Mouse (Mus musculus): Measurements from ENCODE around the gene Endov. TPM values are rescaled to one million over a fixed set of nuclear protein-coding genes. Genes with fewer than 3 reads are reported as not detected.
A peak's percentile ranks its signal among the peaks of the same experiment; 100 is the strongest.

The Endov gene
- total RNA-seq (2014; fragmentation: Nextera tagmentation) (12.4 and 16.6 TPM in 2 replicates), total RNA-seq (2017) (8.9 and 15.3 TPM in 2 replicates), polyA plus RNA-seq (2012) (14.4 and 15.9 TPM in 2 replicates)

DNA sequence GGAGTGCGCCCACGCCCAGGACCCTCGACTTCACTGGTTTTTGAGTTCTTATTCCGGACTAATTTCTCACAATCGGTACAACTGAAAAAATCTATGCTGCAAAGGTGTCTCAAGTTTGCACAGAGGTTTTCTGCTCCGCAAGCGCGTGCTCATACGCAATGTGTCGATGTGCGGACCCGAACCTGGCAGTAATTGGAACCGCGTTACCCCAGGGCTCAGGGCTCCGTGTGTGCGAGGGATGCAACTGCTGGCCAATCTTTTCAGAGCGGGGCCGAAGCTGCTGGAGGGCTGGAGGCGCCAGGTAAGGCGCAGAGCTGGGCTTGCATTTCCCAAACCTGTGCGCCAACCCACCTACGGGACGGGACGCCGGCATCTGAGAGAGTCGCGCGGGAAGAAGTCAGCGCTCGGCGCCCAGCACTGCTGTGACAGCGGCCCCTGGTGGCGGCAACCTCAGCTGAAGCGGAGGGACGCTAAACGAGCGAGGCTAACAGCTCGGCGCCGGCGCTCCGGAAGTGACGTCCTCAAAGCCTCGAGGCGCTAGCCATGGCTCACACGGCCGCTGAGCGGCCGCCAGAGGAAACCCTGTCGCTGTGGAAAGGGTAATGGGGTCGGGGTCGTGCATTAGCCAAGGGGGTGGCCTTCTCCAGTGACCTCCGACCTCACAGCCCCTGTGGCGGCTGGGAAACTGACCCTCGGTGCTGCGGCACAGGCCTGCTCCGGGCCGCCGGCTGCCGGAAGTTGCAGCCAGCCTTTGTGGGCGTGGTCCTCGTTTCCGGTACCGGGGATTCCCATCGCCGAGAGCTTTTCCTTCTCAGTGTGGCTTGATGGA lies at the start of gene Endov:
Gene Endov, plus strand, starts transcription at position 487 of the 829 bp plus-strand sequence.
- no peak for TF ChIP-seq GATA2 (IDR thresholded peaks at IDR 0.05; ENCODE audit: borderline replicate concordance, low read depth, low read length)
- no peak for TF ChIP-seq POLR2AphosphoS5 (IDR thresholded peaks at IDR 0.05; ENCODE audit: insufficient replicate concordance, low read depth, low read length)
- peak; percentile 74; the same call in 1 of the 2 replicates for TF ChIP-seq CTCF (IDR thresholded peaks at IDR 0.05; ENCODE audit: low read depth, low read length)
- Histone ChIP-seq H3K27me3 (ENCODE audit: insufficient read depth, low read length) (no peaks in the 10 kb centered on the region), H3K4me3 (ENCODE audit: low read depth, low read length) (peak within 1 kb of the TSS; percentile 81), H3K36me3 (replicated peaks) (peaks cover 66% of the 10 kb centered on the region), H3K4me1 (ENCODE audit: insufficient read depth, low read depth, low read length) (peaks cover 29% of the 10 kb centered on the region), H3K9me3 (replicated peaks) (no peaks in the 10 kb centered on the region)
- peak; percentile 90 for ATAC-seq (ENCODE audit: extremely low read depth, insufficient number of reproducible peaks, low FRiP score, poor library complexity, severe bottlenecking)
- peak; percentile 95 for DNase-seq (ENCODE audit: low spot score)

GRCm38 (mm10) chr11:119442199-119442598 lies 48.9 kb upstream of the Endov start:
- peaks cover 97% of the 10 kb centered on the region for H3K36me3 ChIP-seq (replicated peaks)
- DNase-seq (ENCODE audit: low spot score) (no peak), ATAC-seq (ENCODE audit: extremely low read depth, insufficient number of reproducible peaks, low FRiP score, poor library complexity, severe bottlenecking) (no peak)
- H3K4me3 ChIP-seq (ENCODE audit: low read depth, low read length): no peak overlapping the region
- H3K4me1 ChIP-seq (ENCODE audit: insufficient read depth, low read depth, low read length): no peaks in the 10 kb centered on the region; the same call in 1 of the 2 replicates
- TF ChIP-seq TAL1 (conservative IDR thresholded peaks at IDR 0.05; ENCODE audit: low read depth, low read length): no peak
- no peak for TF ChIP-seq GATA1 (IDR thresholded peaks at IDR 0.05; ENCODE audit: borderline replicate concordance, low read length)
- no peak for TF ChIP-seq POLR2AphosphoS5 (IDR thresholded peaks at IDR 0.05; ENCODE audit: insufficient replicate concordance, low read depth, low read length)
- no peak for TF ChIP-seq CTCF (IDR thresholded peaks at IDR 0.05; ENCODE audit: low read depth, low read length)
- no peak for TF ChIP-seq GATA2 (IDR thresholded peaks at IDR 0.05; ENCODE audit: borderline replicate concordance, low read depth, low read length)
- no peaks in the 10 kb centered on the region for H3K9me3 ChIP-seq (replicated peaks)
- no peaks in the 10 kb centered on the region for H3K27me3 ChIP-seq (ENCODE audit: insufficient read depth, low read length)

- TF ChIP-seq POLR2AphosphoS5 (IDR thresholded peaks at IDR 0.05; ENCODE audit: insufficient replicate concordance, low read depth, low read length) (no peak), TAL1 (conservative IDR thresholded peaks at IDR 0.05; ENCODE audit: low read depth, low read length) (no peak), CTCF (IDR thresholded peaks at IDR 0.05; ENCODE audit: low read depth, low read length) (no peak), GATA2 (IDR thresholded peaks at IDR 0.05; ENCODE audit: borderline replicate concordance, low read depth, low read length) (no peak), GATA1 (IDR thresholded peaks at IDR 0.05; ENCODE audit: borderline replicate concordance, low read length) (no peak)
- Histone ChIP-seq H3K4me3 (ENCODE audit: low read depth, low read length) (no peak overlapping the region), H3K9me3 (replicated peaks) (no peaks in the 10 kb centered on the region), H3K27me3 (ENCODE audit: insufficient read depth, low read length) (no peaks in the 10 kb centered on the region), H3K36me3 (replicated peaks) (peaks cover 96% of the 10 kb centered on the region), H3K4me1 (ENCODE audit: insufficient read depth, low read depth, low read length) (no peaks in the 10 kb centered on the region; the same call in 1 of the 2 replicates)
- no peak for ATAC-seq (ENCODE audit: extremely low read depth, insufficient number of reproducible peaks, low FRiP score, poor library complexity, severe bottlenecking)
- no peak for DNase-seq (ENCODE audit: low spot score)
These were observed 47.7 kb upstream of the Endov start for GRCm38 (mm10) chr11:119443442-119443841.

DNA sequence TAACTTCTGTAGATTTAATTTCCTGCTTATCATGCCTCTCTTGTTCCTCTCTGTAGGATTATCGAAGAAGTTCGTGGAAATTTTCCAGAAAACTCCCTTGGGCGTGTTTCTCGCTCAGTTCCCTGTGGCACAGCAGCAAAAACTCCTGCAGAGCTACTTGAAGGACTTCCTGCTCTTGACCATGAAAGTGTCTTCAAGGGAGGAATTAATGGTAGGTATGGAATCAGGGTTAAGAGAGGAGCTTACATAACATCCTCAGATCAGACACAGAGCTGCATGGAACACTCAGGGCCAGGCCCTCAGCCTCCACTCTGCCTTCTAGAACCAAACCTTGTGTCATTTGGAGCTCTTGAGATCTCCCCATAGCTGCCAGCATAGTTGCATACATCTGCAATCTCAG lies 35.0 kb upstream of the Endov start:
- no peak overlapping the region for H3K4me3 ChIP-seq (ENCODE audit: low read depth, low read length)
- no peaks in the 10 kb centered on the region for H3K27me3 ChIP-seq (ENCODE audit: insufficient read depth, low read length)
- ATAC-seq (ENCODE audit: extremely low read depth, insufficient number of reproducible peaks, low FRiP score, poor library complexity, severe bottlenecking) (no peak), DNase-seq (ENCODE audit: low spot score) (no peak)
- TF ChIP-seq GATA1 (IDR thresholded peaks at IDR 0.05; ENCODE audit: borderline replicate concordance, low read length) (no peak), TAL1 (conservative IDR thresholded peaks at IDR 0.05; ENCODE audit: low read depth, low read length) (no peak), GATA2 (IDR thresholded peaks at IDR 0.05; ENCODE audit: borderline replicate concordance, low read depth, low read length) (no peak), CTCF (IDR thresholded peaks at IDR 0.05; ENCODE audit: low read depth, low read length) (no peak), POLR2AphosphoS5 (IDR thresholded peaks at IDR 0.05; ENCODE audit: insufficient replicate concordance, low read depth, low read length) (no peak)
- H3K4me1 ChIP-seq (ENCODE audit: insufficient read depth, low read depth, low read length): no peaks in the 10 kb centered on the region
- no peaks in the 10 kb centered on the region for H3K9me3 ChIP-seq (replicated peaks)
- H3K36me3 ChIP-seq (replicated peaks): peaks cover 88% of the 10 kb centered on the region

GRCm38 (mm10) chr11:119477876-119478275 lies 13.3 kb upstream of the Endov start:
- Histone ChIP-seq H3K4me3 (ENCODE audit: low read depth, low read length) (no peak overlapping the region), H3K27me3 (ENCODE audit: insufficient read depth, low read length) (no peaks in the 10 kb centered on the region), H3K4me1 (ENCODE audit: insufficient read depth, low read depth, low read length) (no peaks in the 10 kb centered on the region), H3K9me3 (replicated peaks) (no peaks in the 10 kb centered on the region), H3K36me3 (replicated peaks) (peaks cover 92% of the 10 kb centered on the region)
- ATAC-seq (ENCODE audit: extremely low read depth, insufficient number of reproducible peaks, low FRiP score, poor library complexity, severe bottlenecking): no peak
- TF ChIP-seq GATA1 (IDR thresholded peaks at IDR 0.05; ENCODE audit: borderline replicate concordance, low read length): no peak
- TF ChIP-seq CTCF (IDR thresholded peaks at IDR 0.05; ENCODE audit: low read depth, low read length): no peak
- TF ChIP-seq TAL1 (conservative IDR thresholded peaks at IDR 0.05; ENCODE audit: low read depth, low read length): no peak
- TF ChIP-seq POLR2AphosphoS5 (IDR thresholded peaks at IDR 0.05; ENCODE audit: insufficient replicate concordance, low read depth, low read length): no peak
- no peak for TF ChIP-seq GATA2 (IDR thresholded peaks at IDR 0.05; ENCODE audit: borderline replicate concordance, low read depth, low read length)
- DNase-seq (ENCODE audit: low spot score): no peak

GRCm38 (mm10) chr11:119491690-119492087 lies 542 bp downstream of the Endov start:
- TF ChIP-seq CTCF (IDR thresholded peaks at IDR 0.05; ENCODE audit: low read depth, low read length) (no peak), TAL1 (conservative IDR thresholded peaks at IDR 0.05; ENCODE audit: low read depth, low read length) (no peak), GATA1 (IDR thresholded peaks at IDR 0.05; ENCODE audit: borderline replicate concordance, low read length) (no peak), POLR2AphosphoS5 (IDR thresholded peaks at IDR 0.05; ENCODE audit: insufficient replicate concordance, low read depth, low read length) (no peak), GATA2 (IDR thresholded peaks at IDR 0.05; ENCODE audit: borderline replicate concordance, low read depth, low read length) (no peak)
- Histone ChIP-seq H3K27me3 (ENCODE audit: insufficient read depth, low read length) (no peaks in the 10 kb centered on the region), H3K36me3 (replicated peaks) (peaks cover 67% of the 10 kb centered on the region), H3K4me3 (ENCODE audit: low read depth, low read length) (peak overlapping the region; percentile 81), H3K4me1 (ENCODE audit: insufficient read depth, low read depth, low read length) (peaks cover 29% of the 10 kb centered on the region), H3K9me3 (replicated peaks) (no peaks in the 10 kb centered on the region)
- no peak for DNase-seq (ENCODE audit: low spot score)
- no peak for ATAC-seq (ENCODE audit: extremely low read depth, insufficient number of reproducible peaks, low FRiP score, poor library complexity, severe bottlenecking)
